Mouse (Mus musculus) ES-E14 (cell line): ENCODE data around the gene Antxrl. TPM values are rescaled to one million over a fixed set of nuclear protein-coding genes. Genes with fewer than 3 reads are reported as not detected.

Experiments used
- DNase-seq: peaks from one replicate; pipeline ENCODE4 v3.0.0-alpha.2; 2013; ENCODE audit warnings: low read depth, low spot score
- H3K27ac ChIP-seq: 2 replicates; pipeline ENCODE4 v1.5.1; 2012; ENCODE audit warnings: low read depth, mild to moderate bottlenecking, low read length, moderate library complexity, mixed read lengths; ENCODE audit not compliant: poor library complexity, insufficient read depth, severe bottlenecking
- H3K36me3 ChIP-seq: 2 replicates; pipeline ENCODE4 v1.6.1; 2012; ENCODE audit warnings: mild to moderate bottlenecking, low read length, moderate library complexity, mixed read lengths; ENCODE audit not compliant: control insufficient read depth, poor library complexity, insufficient read depth, severe bottlenecking
- H3K4me1 ChIP-seq, 2 experiments: fragments of 150-350 bp in 1 of 2; sonication (generic) in 1 of 2; 2 replicates each; pipeline ENCODE4 v1.6.1; 2012; ENCODE audit warnings: low read length in 2 of 2, mild to moderate bottlenecking in 1 of 2, mixed read lengths in 1 of 2; ENCODE audit not compliant: control insufficient read depth in 2 of 2, insufficient read depth in 2 of 2, poor library complexity in 1 of 2
- H3K4me3 ChIP-seq, 2 experiments: fragments of 150-350 bp in 1 of 2; sonication (generic) in 1 of 2; 2 replicates each; pipeline ENCODE4 v1.5.1; 2012; ENCODE audit warnings: low read length in 2 of 2, low read depth in 1 of 2, mild to moderate bottlenecking in 1 of 2, mixed read lengths in 1 of 2; ENCODE audit not compliant: insufficient read depth in 1 of 2, poor library complexity in 1 of 2, severe bottlenecking in 1 of 2
- H3K9ac ChIP-seq: 2 replicates; pipeline ENCODE4 v1.6.1; 2012; ENCODE audit warnings: low read depth, mild to moderate bottlenecking, low read length, mixed read lengths; ENCODE audit not compliant: poor library complexity, insufficient read depth, severe bottlenecking
- H3K9me3 ChIP-seq: fragments of 150-350 bp; sonication (generic); 2 replicates; pipeline ENCODE4 v1.6.1; 2012; ENCODE audit warnings: low read depth, mild to moderate bottlenecking, low read length; ENCODE audit not compliant: control insufficient read depth, insufficient read depth
- CHD2 ChIP-seq: IDR thresholded peaks from 2 replicates; pipeline ENCODE4 v1.6.1; 2014; ENCODE audit warnings: mild to moderate bottlenecking, low read depth, low read length, inconsistent platforms
- HCFC1 ChIP-seq: IDR thresholded peaks from 2 replicates; pipeline ENCODE4 v1.6.1; 2012; ENCODE audit warnings: low read length, inconsistent platforms, borderline replicate concordance; ENCODE audit not compliant: insufficient read depth
- MAFK ChIP-seq: IDR thresholded peaks from 2 replicates; pipeline ENCODE4 v1.6.1; 2014; ENCODE audit warnings: mild to moderate bottlenecking, low read depth, low read length, inconsistent platforms; ENCODE audit not compliant: insufficient read depth
- ZC3H11A ChIP-seq: IDR thresholded peaks from 2 replicates; pipeline ENCODE4 v1.6.1; 2012; ENCODE audit warnings: low read depth, mild to moderate bottlenecking, inconsistent platforms, low read length, borderline replicate concordance
- ZNF384 ChIP-seq: IDR thresholded peaks from 2 replicates; pipeline ENCODE4 v1.6.1; 2012; ENCODE audit warnings: low read depth, low read length, inconsistent platforms
- in situ Hi-C, 2 experiments: fragments of 600-800 bp; cut with MboI; formaldehyde crosslinking; loops; one replicate each; pipeline ENCODE4 v1.15.1; 2025; ENCODE audit warnings: low sequenced_read_pairs in 2 of 2, inconsistent platforms in 1 of 2; ENCODE audit not compliant: unreplicated experiment in 2 of 2
- total RNA-seq: library from RNA; depleted of rRNA; stranded (reverse); fragments of 300-350 nt; gene quantifications from 2 replicates; pipeline ENCODE4 v1.2.3, GENCODE M21; 2012

Gene Antxrl
- total RNA-seq, 1 experiment: not detected

- H3K27ac ChIP-seq: no peak overlapping the region
- H3K36me3 ChIP-seq: no peaks in the 10 kb centered on the region
- TF ChIP-seq MAFK (no peak), HCFC1 (no peak), ZNF384 (no peak), ZC3H11A (peak; percentile 91)
- H3K4me1 ChIP-seq: no peaks in the 10 kb centered on the region; a peak in 1 of 4 replicates
- no peak overlapping the region for H3K4me3 ChIP-seq
- in situ Hi-C loops: loop anchor here (10.0 to 25.0 kb wide), 4 partner anchors 314 to 707 kb away; partner anchors contain the start of gene Ldb3 (in 2 of the 2)
- peak; percentile 78 for DNase-seq
- H3K9ac ChIP-seq: no peak overlapping the region
- no peaks in the 10 kb centered on the region for H3K9me3 ChIP-seq
Observed at GRCm38 (mm10) chr14:34080321-34080997, 28.0 kb downstream of the Antxrl start.

- H3K27ac ChIP-seq: no peak within 1 kb of the TSS
- H3K4me3 ChIP-seq: no peak within 1 kb of the TSS
- no peak for TF ChIP-seq HCFC1
- TF ChIP-seq ZNF384: no peak
- no peak for TF ChIP-seq CHD2
- TF ChIP-seq ZC3H11A: no peak
- TF ChIP-seq MAFK: no peak
- no peak within 1 kb of the TSS for H3K9ac ChIP-seq
- H3K9me3 ChIP-seq: no peaks in the 10 kb centered on the region
- in situ Hi-C loops: loop anchor here (10.0 to 25.0 kb wide), 4 partner anchors 309 to 702 kb away; partner anchors contain the start of gene Ldb3 (in 2 of the 2)
- H3K36me3 ChIP-seq: no peaks in the 10 kb centered on the region
- H3K4me1 ChIP-seq: peaks cover 0 to 2% of the 10 kb centered on the region in 2 experiments; a peak in 1 of 4 replicates
- no peak for DNase-seq
Observed at GRCm38 (mm10) chr14:34085731-34086130, 33.2 kb downstream of the Antxrl start, which contains the start of gene Anxa8. Anxa8 (plus strand) TSS chr14:34085981.

- peaks cover 0 to 2% of the 10 kb centered on the region in 2 experiments; a peak in 1 of 4 replicates for H3K4me1 ChIP-seq
- no peaks in the 10 kb centered on the region for H3K36me3 ChIP-seq
- H3K9me3 ChIP-seq: no peaks in the 10 kb centered on the region
- no peak for DNase-seq
- no peak for TF ChIP-seq ZNF384
- TF ChIP-seq MAFK: no peak
- no peak for TF ChIP-seq ZC3H11A
- TF ChIP-seq HCFC1: no peak
- TF ChIP-seq CHD2: no peak
- no peak overlapping the region for H3K9ac ChIP-seq
- no peak overlapping the region for H3K4me3 ChIP-seq
- no peak overlapping the region for H3K27ac ChIP-seq
- in situ Hi-C loops: loop anchor here (10.0 to 25.0 kb wide), 4 partner anchors 308 to 700 kb away; partner anchors contain the start of gene Ldb3 (in 2 of the 2)
Observed at GRCm38 (mm10) chr14:34086806-34087205, 34.3 kb downstream of the Antxrl start.

- no peak for TF ChIP-seq ZC3H11A
- in situ Hi-C loops: loop anchor here (10.0 to 25.0 kb wide), 4 partner anchors 307 to 699 kb away; partner anchors contain the start of gene Ldb3 (in 2 of the 2)
- H3K4me3 ChIP-seq: no peak overlapping the region
- no peak for DNase-seq
- no peak overlapping the region for H3K9ac ChIP-seq
- peaks cover 0 to 2% of the 10 kb centered on the region in 2 experiments; a peak in 1 of 4 replicates for H3K4me1 ChIP-seq
- H3K27ac ChIP-seq: no peak overlapping the region
- no peaks in the 10 kb centered on the region for H3K36me3 ChIP-seq
- no peaks in the 10 kb centered on the region for H3K9me3 ChIP-seq
Observed at GRCm38 (mm10) chr14:34087856-34088398, 35.4 kb downstream of the Antxrl start.

- Histone ChIP-seq H3K36me3 (no peaks in the 10 kb centered on the region), H3K4me1 (peaks cover 0 to 2% of the 10 kb centered on the region in 2 experiments; a peak in 1 of 4 replicates), H3K9me3 (no peaks in the 10 kb centered on the region), H3K27ac (no peak overlapping the region), H3K9ac (no peak overlapping the region), H3K4me3 (no peak overlapping the region)
- in situ Hi-C loops: loop anchor here (10.0 to 25.0 kb wide), 4 partner anchors 305 to 698 kb away; partner anchors contain the start of gene Ldb3 (in 2 of the 2)
- no peak for TF ChIP-seq MAFK
- no peak for TF ChIP-seq CHD2
- no peak for TF ChIP-seq HCFC1
- no peak for TF ChIP-seq ZC3H11A
- TF ChIP-seq ZNF384: no peak
- DNase-seq: no peak
Observed at GRCm38 (mm10) chr14:34089796-34090195, 37.3 kb downstream of the Antxrl start.
